Mouse (Mus musculus): ENCODE measurements around the gene Nlk. TPM values are rescaled to one million over a fixed set of nuclear protein-coding genes. Genes with fewer than 3 reads are reported as not detected.
"Not testable (repeated sequence)": the region's sequence is repeated elsewhere in the genome, so short reads cannot be mapped to it uniquely, and the experiment has no call there.

Nlk gene
- polyA plus RNA-seq, 1 experiment, result 52.6 TPM

DNA sequence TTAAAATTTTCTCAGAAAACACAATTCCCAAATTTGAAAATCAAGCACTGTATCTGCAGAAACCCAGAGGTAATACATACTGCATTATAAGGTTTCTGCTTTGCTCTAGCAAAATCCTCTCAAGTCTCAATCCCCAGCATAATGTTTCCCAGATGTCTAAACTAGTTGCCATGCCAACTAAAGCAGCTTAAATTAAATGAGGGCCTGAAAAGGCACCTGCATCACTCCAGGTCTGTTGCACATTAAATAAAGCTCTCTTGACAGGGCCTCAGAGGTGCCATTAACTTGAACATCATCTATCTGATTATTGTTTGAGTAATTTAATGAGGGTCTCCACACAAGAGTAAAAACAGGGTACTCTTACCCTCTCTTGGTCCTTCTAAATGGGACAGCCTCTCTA, 100.4 kb downstream of the Nlk start:
- DNase-seq, result no peak
- no peaks in the 10 kb centered on the region; the same call in 1 of the 2 replicates for H3K36me3 ChIP-seq (ENCODE audit: control insufficient read depth, insufficient read depth, low read length)
- no peaks in the 10 kb centered on the region for H3K27me3 ChIP-seq (ENCODE audit: control insufficient read depth, insufficient read depth, low read length)
- TF ChIP-seq POLR2A (IDR thresholded peaks at IDR 0.05; ENCODE audit: control insufficient read depth, extremely low read depth, insufficient read depth, low read length, poor library complexity), result no peak
- TF ChIP-seq CTCF (IDR thresholded peaks at IDR 0.05; ENCODE audit: borderline replicate concordance, control insufficient read depth, extremely low read depth, insufficient read depth, low read length, poor library complexity), result no peak
- H3K4me1 ChIP-seq (replicated peaks; ENCODE audit: control insufficient read depth, insufficient read depth, low read length), result peaks cover 2% of the 10 kb centered on the region
- H3K27ac ChIP-seq (ENCODE audit: control insufficient read depth, insufficient read depth, low read length), result no peak overlapping the region
- no peak overlapping the region for H3K4me3 ChIP-seq (ENCODE audit: control insufficient read depth, insufficient read depth, low read length)

DNA sequence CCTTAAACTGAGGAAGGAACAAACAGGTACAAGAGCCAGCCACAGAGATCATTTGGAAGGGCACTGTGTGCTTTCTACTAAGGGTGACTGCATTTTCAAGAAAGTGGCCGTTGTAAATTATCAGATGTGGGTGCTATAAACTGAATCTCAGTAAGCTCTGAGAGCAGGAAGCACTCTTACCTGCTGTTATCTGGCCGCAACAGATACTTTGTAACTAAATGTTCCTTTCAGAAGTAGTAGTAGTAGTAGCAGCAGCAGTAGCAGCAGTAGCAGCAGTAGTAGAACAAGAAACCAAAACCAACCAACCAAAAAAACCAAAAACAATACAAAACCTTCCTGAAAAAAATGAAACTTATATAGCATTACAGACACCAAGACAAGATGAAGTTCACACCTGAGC, 101.4 kb downstream of the Nlk start:
- Histone ChIP-seq H3K4me1 (replicated peaks; ENCODE audit: control insufficient read depth, insufficient read depth, low read length) (peaks cover 2% of the 10 kb centered on the region), H3K27me3 (ENCODE audit: control insufficient read depth, insufficient read depth, low read length) (no peaks in the 10 kb centered on the region), H3K36me3 (ENCODE audit: control insufficient read depth, insufficient read depth, low read length) (no peaks in the 10 kb centered on the region; the same call in 1 of the 2 replicates), H3K27ac (ENCODE audit: control insufficient read depth, insufficient read depth, low read length) (no peak overlapping the region), H3K4me3 (ENCODE audit: control insufficient read depth, insufficient read depth, low read length) (no peak overlapping the region)
- DNase-seq, result no peak
- TF ChIP-seq POLR2A (IDR thresholded peaks at IDR 0.05; ENCODE audit: control insufficient read depth, extremely low read depth, insufficient read depth, low read length, poor library complexity) (no peak), CTCF (IDR thresholded peaks at IDR 0.05; ENCODE audit: borderline replicate concordance, control insufficient read depth, extremely low read depth, insufficient read depth, low read length, poor library complexity) (no peak)
- WGBS, result 87% methylated on average over 2 of the region's 2 CpGs

DNA sequence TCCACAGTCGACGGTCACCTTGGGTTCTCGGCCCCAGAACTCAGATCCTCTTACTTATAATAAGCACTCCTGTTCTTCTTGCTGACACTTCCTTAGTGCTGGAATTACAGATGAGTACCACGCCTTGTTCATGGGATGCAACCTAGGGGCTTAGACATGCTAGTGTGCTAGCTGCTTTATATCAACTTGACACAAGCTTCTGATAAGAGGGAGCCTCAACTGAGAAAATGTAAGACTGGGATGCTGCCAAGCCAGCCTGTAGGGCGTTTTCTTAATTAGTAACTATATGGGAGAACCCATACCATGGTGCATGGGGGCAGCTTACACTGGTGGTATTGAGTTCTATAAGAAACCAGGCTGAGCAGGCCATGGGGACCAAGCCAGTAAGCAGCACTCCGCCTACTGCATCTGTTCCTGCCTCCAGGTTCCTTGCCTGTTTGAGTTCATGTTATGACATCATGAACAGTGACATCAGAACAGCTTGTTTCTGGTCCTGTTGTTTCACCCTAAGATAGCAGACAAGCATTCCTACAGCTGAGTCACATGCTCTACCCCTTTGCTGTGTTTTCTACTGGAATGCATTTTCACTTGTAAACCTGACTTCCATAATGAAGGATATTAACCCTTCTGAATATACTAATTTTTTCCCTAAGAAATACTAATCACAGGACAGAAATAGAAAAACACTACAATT, 102.8 kb downstream of the Nlk start:
- TF ChIP-seq POLR2A (IDR thresholded peaks at IDR 0.05; ENCODE audit: control insufficient read depth, extremely low read depth, insufficient read depth, low read length, poor library complexity) (no peak), CTCF (IDR thresholded peaks at IDR 0.05; ENCODE audit: borderline replicate concordance, control insufficient read depth, extremely low read depth, insufficient read depth, low read length, poor library complexity) (no peak)
- Histone ChIP-seq H3K27ac (ENCODE audit: control insufficient read depth, insufficient read depth, low read length) (no peak overlapping the region), H3K4me3 (ENCODE audit: control insufficient read depth, insufficient read depth, low read length) (no peak overlapping the region), H3K4me1 (replicated peaks; ENCODE audit: control insufficient read depth, insufficient read depth, low read length) (no peaks in the 10 kb centered on the region; the same call in 1 of the 2 replicates), H3K27me3 (ENCODE audit: control insufficient read depth, insufficient read depth, low read length) (no peaks in the 10 kb centered on the region), H3K36me3 (ENCODE audit: control insufficient read depth, insufficient read depth, low read length) (no peaks in the 10 kb centered on the region; the same call in 1 of the 2 replicates)
- 96% methylated on average over 6 of the region's 6 CpGs for WGBS
- no peak for DNase-seq

DNA sequence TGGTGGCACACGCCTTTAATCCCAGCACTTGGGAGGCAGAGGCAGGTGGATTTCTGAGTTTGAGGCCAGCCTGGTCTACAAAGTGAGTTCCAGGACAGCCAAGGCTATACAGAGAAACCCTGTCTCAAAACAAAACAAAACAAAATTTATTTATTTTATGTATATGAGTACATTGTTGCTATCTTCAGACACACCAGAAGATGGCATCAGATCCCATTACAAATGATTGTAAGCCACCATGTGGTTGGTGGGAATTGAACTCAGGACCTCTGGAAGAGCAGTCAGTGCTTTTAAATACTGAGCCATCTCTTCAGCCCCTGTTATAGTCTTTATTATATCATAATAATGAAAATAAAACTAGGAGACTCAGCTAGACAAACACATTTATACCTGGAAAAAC, 109.5 kb downstream of the Nlk start:
- WGBS, result 98% methylated on average over 1 of the region's 1 CpGs
- not testable (repeated sequence) for DNase-seq; H3K27ac ChIP-seq (ENCODE audit: control insufficient read depth, insufficient read depth, low read length); H3K4me3 ChIP-seq (ENCODE audit: control insufficient read depth, insufficient read depth, low read length); H3K27me3 ChIP-seq (ENCODE audit: control insufficient read depth, insufficient read depth, low read length); H3K4me1 ChIP-seq (replicated peaks; ENCODE audit: control insufficient read depth, insufficient read depth, low read length)
- H3K36me3 ChIP-seq (ENCODE audit: control insufficient read depth, insufficient read depth, low read length), result peaks cover 16% of the 10 kb centered on the region

DNA sequence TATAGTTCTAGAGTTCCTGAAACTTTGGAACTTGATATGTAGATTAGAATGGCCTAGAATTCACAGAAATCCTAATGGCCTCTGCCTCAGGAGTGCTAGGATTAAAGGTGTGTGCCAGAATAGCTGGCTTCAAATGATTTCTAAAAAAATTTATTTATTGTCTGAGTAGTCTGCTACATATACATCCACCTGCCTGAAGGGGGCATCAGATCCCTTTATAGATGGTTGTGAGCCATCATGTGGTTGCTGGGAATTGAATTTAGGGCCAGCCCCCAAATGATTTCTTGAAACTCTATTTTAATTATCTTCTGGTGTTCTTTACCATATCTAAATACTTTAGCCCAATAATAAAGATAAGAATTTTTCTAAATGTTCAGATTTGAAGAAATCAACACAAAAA, 111.1 kb downstream of the Nlk start:
- Histone ChIP-seq H3K27ac (ENCODE audit: control insufficient read depth, insufficient read depth, low read length) (no peak overlapping the region), H3K36me3 (ENCODE audit: control insufficient read depth, insufficient read depth, low read length) (peaks cover 21% of the 10 kb centered on the region), H3K27me3 (ENCODE audit: control insufficient read depth, insufficient read depth, low read length) (no peaks in the 10 kb centered on the region), H3K4me3 (ENCODE audit: control insufficient read depth, insufficient read depth, low read length) (no peak overlapping the region), H3K4me1 (replicated peaks; ENCODE audit: control insufficient read depth, insufficient read depth, low read length) (no peaks in the 10 kb centered on the region)
- no peak for TF ChIP-seq CTCF (IDR thresholded peaks at IDR 0.05; ENCODE audit: borderline replicate concordance, control insufficient read depth, extremely low read depth, insufficient read depth, low read length, poor library complexity)
- TF ChIP-seq POLR2A (IDR thresholded peaks at IDR 0.05; ENCODE audit: control insufficient read depth, extremely low read depth, insufficient read depth, low read length, poor library complexity), result no peak
- no peak for DNase-seq

DNA sequence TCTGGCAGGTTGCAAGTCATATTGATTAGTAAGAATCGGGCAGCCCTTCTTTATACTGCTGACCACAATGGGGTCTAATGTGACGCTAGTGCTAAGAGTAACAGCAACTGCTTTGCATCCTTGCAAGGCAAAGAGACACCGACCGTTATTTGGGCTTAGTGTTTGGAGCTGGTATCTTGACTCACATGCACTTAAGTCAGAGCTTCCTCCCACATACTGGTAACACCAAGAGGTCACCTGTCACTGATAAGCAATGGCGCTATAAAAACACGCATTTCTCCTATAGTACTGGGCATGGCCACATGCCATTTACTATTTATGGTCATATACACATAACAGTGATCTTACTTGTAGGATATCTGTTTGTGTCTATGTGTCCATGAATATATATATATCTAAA, 114.3 kb downstream of the Nlk start:
- TF ChIP-seq POLR2A (IDR thresholded peaks at IDR 0.05; ENCODE audit: control insufficient read depth, extremely low read depth, insufficient read depth, low read length, poor library complexity) (no peak), CTCF (IDR thresholded peaks at IDR 0.05; ENCODE audit: borderline replicate concordance, control insufficient read depth, extremely low read depth, insufficient read depth, low read length, poor library complexity) (no peak)
- WGBS, result 99% methylated on average over 6 of the region's 6 CpGs
- no peak overlapping the region for H3K27ac ChIP-seq (ENCODE audit: control insufficient read depth, insufficient read depth, low read length)
- DNase-seq, result no peak
- no peak overlapping the region for H3K4me3 ChIP-seq (ENCODE audit: control insufficient read depth, insufficient read depth, low read length)
- H3K27me3 ChIP-seq (ENCODE audit: control insufficient read depth, insufficient read depth, low read length), result no peaks in the 10 kb centered on the region
- peaks cover 24% of the 10 kb centered on the region for H3K36me3 ChIP-seq (ENCODE audit: control insufficient read depth, insufficient read depth, low read length)
- no peaks in the 10 kb centered on the region for H3K4me1 ChIP-seq (replicated peaks; ENCODE audit: control insufficient read depth, insufficient read depth, low read length)

DNA sequence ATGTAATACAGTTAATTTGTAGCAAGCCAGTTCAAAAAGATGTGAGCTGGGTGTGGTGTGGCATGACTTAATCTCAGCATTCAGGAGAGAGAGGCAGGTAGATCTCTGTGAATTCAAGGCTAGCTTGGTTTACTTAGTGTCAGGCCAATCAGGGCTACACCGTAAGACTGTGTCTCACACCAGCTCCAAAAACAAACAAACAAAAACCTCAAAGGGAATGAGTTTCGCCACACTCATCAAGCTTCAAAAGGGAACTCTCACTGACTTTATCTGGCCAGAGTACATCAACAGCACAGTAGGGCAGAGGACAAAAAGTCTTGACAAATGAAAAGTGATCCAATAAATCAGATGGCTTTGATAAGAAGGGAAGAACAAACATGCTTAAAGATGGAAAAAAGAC, 122.2 kb downstream of the Nlk start:
- no peaks in the 10 kb centered on the region for H3K4me1 ChIP-seq (replicated peaks; ENCODE audit: control insufficient read depth, insufficient read depth, low read length)
- peaks cover 22% of the 10 kb centered on the region for H3K36me3 ChIP-seq (ENCODE audit: control insufficient read depth, insufficient read depth, low read length)
- H3K4me3 ChIP-seq (ENCODE audit: control insufficient read depth, insufficient read depth, low read length), result no peak overlapping the region
- no peak for TF ChIP-seq CTCF (IDR thresholded peaks at IDR 0.05; ENCODE audit: borderline replicate concordance, control insufficient read depth, extremely low read depth, insufficient read depth, low read length, poor library complexity)
- TF ChIP-seq POLR2A (IDR thresholded peaks at IDR 0.05; ENCODE audit: control insufficient read depth, extremely low read depth, insufficient read depth, low read length, poor library complexity), result no peak
- no peak for DNase-seq
- WGBS, result 91% methylated on average over 2 of the region's 2 CpGs
- H3K27ac ChIP-seq (ENCODE audit: control insufficient read depth, insufficient read depth, low read length), result no peak overlapping the region
- H3K27me3 ChIP-seq (ENCODE audit: control insufficient read depth, insufficient read depth, low read length), result no peaks in the 10 kb centered on the region

Measured in thymus, adult 2 months (tissue).